Mouse (Mus musculus): ENCODE measurements around the gene Plp1. TPM values are rescaled to one million over a fixed set of nuclear protein-coding genes. Genes with fewer than 3 reads are reported as not detected.

The Plp1 gene
- 12.8 and 13.5 TPM in 2 replicates for polyA plus RNA-seq (2014; fragmentation: Nextera tagmentation; extraction: Ambion mirVana)

DNA sequence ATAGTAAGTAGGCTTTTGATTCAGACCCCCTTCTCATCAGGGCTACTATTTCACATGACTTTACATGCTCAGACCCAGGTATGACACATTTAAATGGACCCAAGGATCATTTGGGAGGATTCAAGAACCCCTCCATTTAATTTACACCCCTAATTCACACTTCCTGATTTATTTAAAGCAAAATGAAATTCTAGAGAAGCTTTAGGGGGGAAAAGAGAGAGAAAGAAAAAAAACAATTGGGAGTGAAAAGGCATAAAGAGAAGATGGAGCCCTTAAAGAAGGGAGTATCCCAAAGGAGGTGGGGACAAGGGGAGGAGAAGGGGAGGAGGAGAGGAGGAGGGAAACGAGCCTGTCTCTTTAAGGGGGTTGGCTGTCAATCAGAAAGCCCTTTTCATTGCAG is at the start of gene Plp1:
Gene Plp1 (plus strand): TSS at position 301 of the 400 bp plus-strand sequence.
- no peak within 1 kb of the TSS for H3K9ac ChIP-seq (ENCODE audit: low read depth, low read length)
- H3K9me3 ChIP-seq (ENCODE audit: control insufficient read depth, low read length): no peaks in the 10 kb centered on the region
- H3K36me3 ChIP-seq (ENCODE audit: control insufficient read depth, insufficient read depth, low read length): no peaks in the 10 kb centered on the region
- ATAC-seq (ENCODE audit: low read depth): no peak
- DNase-seq (ENCODE audit: low spot score): no peak
- 33% methylated on average over 1 of the region's 1 CpGs for WGBS
- no peak within 1 kb of the TSS for H3K27ac ChIP-seq (replicated peaks; ENCODE audit: low read depth, low read length)
- no peak within 1 kb of the TSS for H3K4me3 ChIP-seq (ENCODE audit: low read depth, low read length)
- H3K4me1 ChIP-seq (ENCODE audit: control insufficient read depth, insufficient read depth, low read length): no peaks in the 10 kb centered on the region
- no peak within 1 kb of the TSS for H3K4me2 ChIP-seq (ENCODE audit: low read depth, low read length)
- H3K27me3 ChIP-seq (replicated peaks; ENCODE audit: control insufficient read depth, insufficient read depth, low read length): 0 out of 2 replicates have a peak, but pooled peaks cover 3% of the 10 kb centered on the region

- WGBS: 76% methylated on average over 1 of the region's 1 CpGs
- Histone ChIP-seq H3K9ac (ENCODE audit: low read depth, low read length) (no peak overlapping the region), H3K27ac (replicated peaks; ENCODE audit: low read depth, low read length) (no peak overlapping the region), H3K4me2 (ENCODE audit: low read depth, low read length) (no peak overlapping the region), H3K36me3 (ENCODE audit: control insufficient read depth, insufficient read depth, low read length) (no peaks in the 10 kb centered on the region), H3K27me3 (replicated peaks; ENCODE audit: control insufficient read depth, insufficient read depth, low read length) (no peaks in the 10 kb centered on the region), H3K4me3 (ENCODE audit: low read depth, low read length) (no peak overlapping the region), H3K9me3 (ENCODE audit: control insufficient read depth, low read length) (no peaks in the 10 kb centered on the region), H3K4me1 (ENCODE audit: control insufficient read depth, insufficient read depth, low read length) (no peaks in the 10 kb centered on the region)
- ATAC-seq (ENCODE audit: low read depth) (no peak), DNase-seq (ENCODE audit: low spot score) (no peak)
These were observed 49.4 kb upstream of the Plp1 start for GRCm38 (mm10) chrX:136773035-136773434.

GRCm38 (mm10) chrX:136778046-136778445 is 44.4 kb upstream of the Plp1 start:
- H3K4me1 ChIP-seq (ENCODE audit: control insufficient read depth, insufficient read depth, low read length): no peaks in the 10 kb centered on the region
- H3K4me2 ChIP-seq (ENCODE audit: low read depth, low read length): no peak overlapping the region
- peaks cover 3% of the 10 kb centered on the region; the same call in 1 of the 2 replicates for H3K27me3 ChIP-seq (replicated peaks; ENCODE audit: control insufficient read depth, insufficient read depth, low read length)
- H3K9me3 ChIP-seq (ENCODE audit: control insufficient read depth, low read length): no peaks in the 10 kb centered on the region
- ATAC-seq (ENCODE audit: low read depth) (no peak), DNase-seq (ENCODE audit: low spot score) (no peak)
- no peak overlapping the region for H3K27ac ChIP-seq (replicated peaks; ENCODE audit: low read depth, low read length)
- H3K9ac ChIP-seq (ENCODE audit: low read depth, low read length): no peak overlapping the region
- 94% methylated on average over 1 of the region's 3 CpGs for WGBS
- no peak overlapping the region for H3K4me3 ChIP-seq (ENCODE audit: low read depth, low read length)
- no peaks in the 10 kb centered on the region for H3K36me3 ChIP-seq (ENCODE audit: control insufficient read depth, insufficient read depth, low read length)

- Histone ChIP-seq H3K27ac (replicated peaks; ENCODE audit: low read depth, low read length) (no peak overlapping the region), H3K4me2 (ENCODE audit: low read depth, low read length) (no peak overlapping the region), H3K4me1 (ENCODE audit: control insufficient read depth, insufficient read depth, low read length) (no peaks in the 10 kb centered on the region), H3K4me3 (ENCODE audit: low read depth, low read length) (no peak overlapping the region), H3K9me3 (ENCODE audit: control insufficient read depth, low read length) (no peaks in the 10 kb centered on the region), H3K27me3 (replicated peaks; ENCODE audit: control insufficient read depth, insufficient read depth, low read length) (peaks cover 3% of the 10 kb centered on the region; the same call in 1 of the 2 replicates), H3K36me3 (ENCODE audit: control insufficient read depth, insufficient read depth, low read length) (no peaks in the 10 kb centered on the region), H3K9ac (ENCODE audit: low read depth, low read length) (no peak overlapping the region)
- WGBS: 68% methylated on average over 2 of the region's 2 CpGs
- ATAC-seq (ENCODE audit: low read depth) (no peak), DNase-seq (ENCODE audit: low spot score) (no peak)
These were observed 43.2 kb upstream of the Plp1 start for GRCm38 (mm10) chrX:136779262-136779661.

GRCm38 (mm10) chrX:136780041-136780440 is 42.4 kb upstream of the Plp1 start, which contains the start of gene Glra4:
TSS of gene Glra4 (minus strand) at chrX:136780141.
- Histone ChIP-seq H3K9me3 (ENCODE audit: control insufficient read depth, low read length) (no peaks in the 10 kb centered on the region), H3K36me3 (ENCODE audit: control insufficient read depth, insufficient read depth, low read length) (no peaks in the 10 kb centered on the region), H3K4me1 (ENCODE audit: control insufficient read depth, insufficient read depth, low read length) (no peaks in the 10 kb centered on the region), H3K9ac (ENCODE audit: low read depth, low read length) (no peak within 1 kb of the TSS), H3K27me3 (replicated peaks; ENCODE audit: control insufficient read depth, insufficient read depth, low read length) (peaks cover 3% of the 10 kb centered on the region; the same call in 1 of the 2 replicates), H3K4me3 (ENCODE audit: low read depth, low read length) (no peak within 1 kb of the TSS), H3K27ac (replicated peaks; ENCODE audit: low read depth, low read length) (no peak within 1 kb of the TSS), H3K4me2 (ENCODE audit: low read depth, low read length) (no peak within 1 kb of the TSS)
- ATAC-seq (ENCODE audit: low read depth) (no peak), DNase-seq (ENCODE audit: low spot score) (no peak)
- 67% methylated on average over 3 of the region's 3 CpGs for WGBS

DNA sequence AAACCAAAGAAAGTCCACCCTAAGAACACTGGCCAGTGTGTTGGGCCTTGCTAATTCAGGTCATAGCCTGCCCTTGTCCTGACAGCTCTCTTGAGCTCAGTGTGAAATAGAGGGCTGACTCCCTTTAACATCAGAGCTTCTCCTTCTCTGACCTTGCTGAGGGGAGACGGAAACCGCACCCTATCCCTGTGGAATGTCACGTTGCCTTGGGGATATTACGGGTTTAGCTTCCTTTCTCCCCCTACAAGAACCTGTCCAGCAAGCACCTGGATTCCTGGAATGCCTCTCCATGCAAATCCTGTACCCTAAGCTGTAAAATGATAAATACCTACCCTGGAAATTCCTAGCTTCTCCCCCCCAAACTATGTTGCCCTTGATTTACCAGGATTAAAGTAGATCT is 33.0 kb upstream of the Plp1 start:
- ATAC-seq (ENCODE audit: low read depth): no peak
- no peak overlapping the region for H3K9ac ChIP-seq (ENCODE audit: low read depth, low read length)
- DNase-seq (ENCODE audit: low spot score): peak; percentile 10
- 74% methylated on average over 4 of the region's 4 CpGs for WGBS
- no peaks in the 10 kb centered on the region for H3K36me3 ChIP-seq (ENCODE audit: control insufficient read depth, insufficient read depth, low read length)
- H3K27me3 ChIP-seq (replicated peaks; ENCODE audit: control insufficient read depth, insufficient read depth, low read length): 0 out of 2 replicates have a peak, but pooled peaks cover 4% of the 10 kb centered on the region
- H3K9me3 ChIP-seq (ENCODE audit: control insufficient read depth, low read length): no peaks in the 10 kb centered on the region
- no peak overlapping the region for H3K27ac ChIP-seq (replicated peaks; ENCODE audit: low read depth, low read length)
- no peaks in the 10 kb centered on the region for H3K4me1 ChIP-seq (ENCODE audit: control insufficient read depth, insufficient read depth, low read length)
- H3K4me2 ChIP-seq (ENCODE audit: low read depth, low read length): no peak overlapping the region
- H3K4me3 ChIP-seq (ENCODE audit: low read depth, low read length): no peak overlapping the region

DNA sequence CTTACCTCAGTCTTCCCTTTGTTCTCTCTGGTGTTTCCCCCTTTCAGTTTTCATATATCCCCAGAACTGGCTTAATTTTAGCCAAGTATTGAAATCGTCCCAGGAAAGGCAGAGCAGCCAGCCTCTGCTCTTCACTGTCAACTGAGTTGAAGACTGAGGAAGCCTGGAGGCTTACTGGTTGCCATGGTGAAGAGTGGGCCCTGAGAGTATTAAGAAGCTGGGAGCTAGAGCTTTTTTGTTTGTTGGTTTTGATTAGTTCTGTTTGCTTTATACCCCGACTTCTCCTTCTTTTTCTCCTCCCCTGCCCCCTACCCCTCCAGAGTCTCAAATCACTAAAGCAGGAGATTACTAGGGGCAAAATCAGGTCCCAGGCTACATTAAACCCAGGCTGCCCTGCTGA is 25.2 kb upstream of the Plp1 start:
- Histone ChIP-seq H3K4me3 (ENCODE audit: low read depth, low read length) (no peak overlapping the region), H3K9me3 (ENCODE audit: control insufficient read depth, low read length) (no peaks in the 10 kb centered on the region), H3K27ac (replicated peaks; ENCODE audit: low read depth, low read length) (no peak overlapping the region), H3K4me1 (ENCODE audit: control insufficient read depth, insufficient read depth, low read length) (no peaks in the 10 kb centered on the region), H3K36me3 (ENCODE audit: control insufficient read depth, insufficient read depth, low read length) (no peaks in the 10 kb centered on the region), H3K4me2 (ENCODE audit: low read depth, low read length) (no peak overlapping the region), H3K27me3 (replicated peaks; ENCODE audit: control insufficient read depth, insufficient read depth, low read length) (0 out of 2 replicates have a peak, but pooled peaks cover 4% of the 10 kb centered on the region), H3K9ac (ENCODE audit: low read depth, low read length) (no peak overlapping the region)
- ATAC-seq (ENCODE audit: low read depth) (no peak), DNase-seq (ENCODE audit: low spot score) (no peak)
- 28% methylated on average over 2 of the region's 2 CpGs for WGBS

- H3K4me1 ChIP-seq (ENCODE audit: control insufficient read depth, insufficient read depth, low read length): no peaks in the 10 kb centered on the region
- peaks cover 6% of the 10 kb centered on the region; the same call in 1 of the 2 replicates for H3K27me3 ChIP-seq (replicated peaks; ENCODE audit: control insufficient read depth, insufficient read depth, low read length)
- no peaks in the 10 kb centered on the region for H3K36me3 ChIP-seq (ENCODE audit: control insufficient read depth, insufficient read depth, low read length)
- H3K27ac ChIP-seq (replicated peaks; ENCODE audit: low read depth, low read length): no peak overlapping the region
- no peak for DNase-seq (ENCODE audit: low spot score)
- no peak for ATAC-seq (ENCODE audit: low read depth)
- no peaks in the 10 kb centered on the region for H3K9me3 ChIP-seq (ENCODE audit: control insufficient read depth, low read length)
- H3K4me2 ChIP-seq (ENCODE audit: low read depth, low read length): no peak overlapping the region
- no peak overlapping the region for H3K9ac ChIP-seq (ENCODE audit: low read depth, low read length)
- WGBS: 82% methylated on average over 6 of the region's 6 CpGs
- H3K4me3 ChIP-seq (ENCODE audit: low read depth, low read length): no peak overlapping the region
These were observed 2.7 kb upstream of the Plp1 start for GRCm38 (mm10) chrX:136819752-136820151.

DNA sequence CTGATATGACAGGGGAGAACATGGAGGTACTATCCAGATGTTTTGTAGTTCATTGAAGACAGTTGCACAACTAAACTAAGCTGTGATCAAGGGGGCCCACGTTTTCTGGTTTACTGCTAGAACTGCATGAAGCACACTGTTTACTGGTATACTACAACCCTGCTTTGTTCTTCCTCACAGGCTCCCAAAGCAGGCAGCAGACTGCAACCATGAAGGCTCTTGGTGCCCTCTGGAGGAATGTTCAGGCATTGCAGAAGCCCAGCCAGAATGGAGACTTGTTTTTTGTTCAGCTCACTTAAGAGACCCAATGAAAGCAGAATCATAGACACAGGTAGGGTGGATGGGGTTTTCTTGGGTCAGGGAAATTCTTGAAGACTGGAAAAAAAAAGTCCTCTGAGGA is 2.2 kb upstream of the Plp1 start:
- no peak overlapping the region for H3K27ac ChIP-seq (replicated peaks; ENCODE audit: low read depth, low read length)
- peaks cover 5% of the 10 kb centered on the region; the same call in 1 of the 2 replicates for H3K27me3 ChIP-seq (replicated peaks; ENCODE audit: control insufficient read depth, insufficient read depth, low read length)
- no peaks in the 10 kb centered on the region for H3K36me3 ChIP-seq (ENCODE audit: control insufficient read depth, insufficient read depth, low read length)
- DNase-seq (ENCODE audit: low spot score) (peak; percentile 68), ATAC-seq (ENCODE audit: low read depth) (peak; percentile 68; the same call in 1 of the 2 replicates)
- no peak overlapping the region for H3K4me2 ChIP-seq (ENCODE audit: low read depth, low read length)
- no peaks in the 10 kb centered on the region for H3K9me3 ChIP-seq (ENCODE audit: control insufficient read depth, low read length)
- 8% methylated on average over 1 of the region's 1 CpGs for WGBS
- H3K4me1 ChIP-seq (ENCODE audit: control insufficient read depth, insufficient read depth, low read length): no peaks in the 10 kb centered on the region
- no peak overlapping the region for H3K4me3 ChIP-seq (ENCODE audit: low read depth, low read length)
- H3K9ac ChIP-seq (ENCODE audit: low read depth, low read length): no peak overlapping the region

All from embryonic facial prominence, embryonic 14.5 days (tissue).